Mouse (Mus musculus) CD4-positive naive resting alpha-beta T cell, adult 76 days (primary cell): ENCODE results near the gene Vmn2r61. TPM values are rescaled to one million over a fixed set of nuclear protein-coding genes. Genes with fewer than 3 reads are reported as not detected.

ENCODE experiments used
- total RNA-seq: library from RNA; stranded (reverse); gene quantifications from one replicate; pipeline ENCODE4 v1.2.4, GENCODE M21; 2023

Vmn2r61 gene
- total RNA-seq: not detected

GRCm38 (mm10) chr7:42259753-42260152 is at the start of gene Vmn2r61:
Gene Vmn2r61 (plus strand): TSS chr7:42260053.

Other genes starting within 250 kb of the Vmn2r61 start
- gene Vmn2r59, start 201.0 kb upstream of the Vmn2r61 start, total RNA-seq: not detected
- gene Vmn2r60, start 152.3 kb upstream of the Vmn2r61 start, total RNA-seq: not detected
- gene 4933421I07Rik, start 188.1 kb downstream of the Vmn2r61 start, total RNA-seq: not detected
- gene Zfp141, start 245.7 kb downstream of the Vmn2r61 start, total RNA-seq: 23.7 TPM